Mouse (Mus musculus): ENCODE results near the gene Kank4. TPM values are rescaled to one million over a fixed set of nuclear protein-coding genes. Genes with fewer than 3 reads are reported as not detected.
"Not testable (repeated sequence)": the region's sequence is repeated elsewhere in the genome, so short reads cannot be mapped to it uniquely, and the experiment has no call there.

Gene Kank4
- polyA plus RNA-seq, 1 experiment, result not detected

GRCm38 (mm10) chr4:98853926-98854325 is 36.6 kb upstream of the Kank4 start:
- no peak for TF ChIP-seq POLR2A (IDR thresholded peaks at IDR 0.05; ENCODE audit: borderline replicate concordance, control insufficient read depth, low read depth, low read length)
- no peak for TF ChIP-seq CTCF (IDR thresholded peaks at IDR 0.05; ENCODE audit: control insufficient read depth, insufficient read depth, low read length)
- WGBS, result 82% methylated on average over 4 of the region's 4 CpGs
- Histone ChIP-seq H3K4me3 (replicated peaks; ENCODE audit: control insufficient read depth, low read depth, low read length) (no peak overlapping the region), H3K27ac (ENCODE audit: control insufficient read depth, insufficient read depth, low read depth, low read length, poor library complexity) (no peak overlapping the region), H3K4me1 (ENCODE audit: control insufficient read depth, insufficient read depth, low read length) (no peaks in the 10 kb centered on the region)

GRCm38 (mm10) chr4:98850485-98850884 is 33.1 kb upstream of the Kank4 start:
- H3K27ac ChIP-seq (ENCODE audit: control insufficient read depth, insufficient read depth, low read depth, low read length, poor library complexity); H3K4me3 ChIP-seq (replicated peaks; ENCODE audit: control insufficient read depth, low read depth, low read length); H3K4me1 ChIP-seq (ENCODE audit: control insufficient read depth, insufficient read depth, low read length): not testable (repeated sequence)
- WGBS, result 23% methylated on average over 1 of the region's 1 CpGs

- WGBS, result 68% methylated on average over 6 of the region's 6 CpGs
- no peak overlapping the region for H3K4me3 ChIP-seq (replicated peaks; ENCODE audit: control insufficient read depth, low read depth, low read length)
- H3K4me1 ChIP-seq (ENCODE audit: control insufficient read depth, insufficient read depth, low read length), result no peaks in the 10 kb centered on the region
- TF ChIP-seq POLR2A (IDR thresholded peaks at IDR 0.05; ENCODE audit: borderline replicate concordance, control insufficient read depth, low read depth, low read length) (no peak), CTCF (IDR thresholded peaks at IDR 0.05; ENCODE audit: control insufficient read depth, insufficient read depth, low read length) (no peak)
- no peak overlapping the region for H3K27ac ChIP-seq (ENCODE audit: control insufficient read depth, insufficient read depth, low read depth, low read length, poor library complexity)
These were observed 30.0 kb upstream of the Kank4 start for GRCm38 (mm10) chr4:98847120-98847885.

- H3K4me3 ChIP-seq (replicated peaks; ENCODE audit: control insufficient read depth, low read depth, low read length), result no peak overlapping the region
- 58% methylated on average over 3 of the region's 3 CpGs for WGBS
- H3K27ac ChIP-seq (ENCODE audit: control insufficient read depth, insufficient read depth, low read depth, low read length, poor library complexity), result no peak overlapping the region
- no peak for TF ChIP-seq CTCF (IDR thresholded peaks at IDR 0.05; ENCODE audit: control insufficient read depth, insufficient read depth, low read length)
- TF ChIP-seq POLR2A (IDR thresholded peaks at IDR 0.05; ENCODE audit: borderline replicate concordance, control insufficient read depth, low read depth, low read length), result no peak
- no peaks in the 10 kb centered on the region for H3K4me1 ChIP-seq (ENCODE audit: control insufficient read depth, insufficient read depth, low read length)
These were observed 29.1 kb upstream of the Kank4 start for GRCm38 (mm10) chr4:98846396-98846795.

- WGBS, result 84% methylated on average over 8 of the region's 8 CpGs
- H3K27ac ChIP-seq (ENCODE audit: control insufficient read depth, insufficient read depth, low read depth, low read length, poor library complexity), result no peak overlapping the region
- no peaks in the 10 kb centered on the region for H3K4me1 ChIP-seq (ENCODE audit: control insufficient read depth, insufficient read depth, low read length)
- no peak for TF ChIP-seq CTCF (IDR thresholded peaks at IDR 0.05; ENCODE audit: control insufficient read depth, insufficient read depth, low read length)
- TF ChIP-seq POLR2A (IDR thresholded peaks at IDR 0.05; ENCODE audit: borderline replicate concordance, control insufficient read depth, low read depth, low read length), result no peak
- no peak overlapping the region for H3K4me3 ChIP-seq (replicated peaks; ENCODE audit: control insufficient read depth, low read depth, low read length)
These were observed 28.4 kb upstream of the Kank4 start for GRCm38 (mm10) chr4:98845687-98846125.

GRCm38 (mm10) chr4:98845201-98845600 is 27.9 kb upstream of the Kank4 start:
- TF ChIP-seq POLR2A (IDR thresholded peaks at IDR 0.05; ENCODE audit: borderline replicate concordance, control insufficient read depth, low read depth, low read length) (no peak), CTCF (IDR thresholded peaks at IDR 0.05; ENCODE audit: control insufficient read depth, insufficient read depth, low read length) (no peak)
- H3K4me3 ChIP-seq (replicated peaks; ENCODE audit: control insufficient read depth, low read depth, low read length), result no peak overlapping the region
- H3K27ac ChIP-seq (ENCODE audit: control insufficient read depth, insufficient read depth, low read depth, low read length, poor library complexity), result no peak overlapping the region
- no peaks in the 10 kb centered on the region for H3K4me1 ChIP-seq (ENCODE audit: control insufficient read depth, insufficient read depth, low read length)
- 68% methylated on average over 4 of the region's 4 CpGs for WGBS

GRCm38 (mm10) chr4:98843906-98844597 is 26.7 kb upstream of the Kank4 start:
- no peaks in the 10 kb centered on the region for H3K4me1 ChIP-seq (ENCODE audit: control insufficient read depth, insufficient read depth, low read length)

GRCm38 (mm10) chr4:98841251-98841650 is 23.9 kb upstream of the Kank4 start:
- 84% methylated on average over 6 of the region's 6 CpGs for WGBS
- not testable (repeated sequence) for H3K27ac ChIP-seq (ENCODE audit: control insufficient read depth, insufficient read depth, low read depth, low read length, poor library complexity); H3K4me3 ChIP-seq (replicated peaks; ENCODE audit: control insufficient read depth, low read depth, low read length); H3K4me1 ChIP-seq (ENCODE audit: control insufficient read depth, insufficient read depth, low read length)

More at GRCm38 (mm10) chr4:98843906-98844597, 26.7 kb upstream of the Kank4 start:
- WGBS, result 82% methylated on average over 7 of the region's 7 CpGs
- TF ChIP-seq CTCF (IDR thresholded peaks at IDR 0.05; ENCODE audit: control insufficient read depth, insufficient read depth, low read length), result no peak
- no peak for TF ChIP-seq POLR2A (IDR thresholded peaks at IDR 0.05; ENCODE audit: borderline replicate concordance, control insufficient read depth, low read depth, low read length)
- H3K27ac ChIP-seq (ENCODE audit: control insufficient read depth, insufficient read depth, low read depth, low read length, poor library complexity), result no peak overlapping the region
- H3K4me3 ChIP-seq (replicated peaks; ENCODE audit: control insufficient read depth, low read depth, low read length), result no peak overlapping the region
